Mouse (Mus musculus) hindbrain, embryonic 11.5 days (tissue): ENCODE measurements at regions not wholly inside any gene's neighbourhood (a gene's known extent, or its start where the extent isn't known, plus 50 kb on each side); places are given as distances from the start of the nearest gene placed in this dataset.
A peak's percentile ranks its signal among the peaks of the same experiment; 100 is the strongest.

Experiments used
- ATAC-seq: fragments of 200-750 bp; cut with Nextera tagmentation; 2 replicates; pipeline ENCODE4 v1.8.0; 2017; ENCODE audit warnings: mild to moderate bottlenecking, moderate TSS enrichment, moderate library complexity; ENCODE audit not compliant: low FRiP score
- DNase-seq: peaks from one replicate; pipeline ENCODE4 v3.0.0-alpha.2; 2015; ENCODE audit warnings: low spot score
- H3K27ac ChIP-seq: fragments of 300-500 bp; sonication (generic); 2 replicates; pipeline ENCODE4 v1.5.1; 2014; ENCODE audit warnings: mild to moderate bottlenecking, low read depth, low read length
- H3K27me3 ChIP-seq: fragments of 300-500 bp; sonication (generic); 2 replicates; pipeline ENCODE4 v1.6.1; 2014; ENCODE audit warnings: mild to moderate bottlenecking, low read length, moderate library complexity, mixed read lengths; ENCODE audit not compliant: control insufficient read depth, insufficient read depth
- H3K36me3 ChIP-seq: fragments of 300-500 bp; sonication (generic); 2 replicates; pipeline ENCODE4 v1.6.1; 2014; ENCODE audit warnings: mild to moderate bottlenecking, low read length, moderate library complexity, mixed read lengths; ENCODE audit not compliant: control insufficient read depth, insufficient read depth
- H3K4me1 ChIP-seq: fragments of 300-500 bp; sonication (generic); replicated peaks from 2 replicates; pipeline ENCODE4 v1.6.1; 2014; ENCODE audit warnings: low read length, mixed read lengths; ENCODE audit not compliant: control insufficient read depth, insufficient read depth
- H3K4me2 ChIP-seq: fragments of 300-500 bp; sonication (generic); replicated peaks from 2 replicates; pipeline ENCODE4 v1.6.1; 2014; ENCODE audit warnings: mild to moderate bottlenecking, low read depth, low read length
- H3K4me3 ChIP-seq: fragments of 300-500 bp; sonication (generic); 2 replicates; pipeline ENCODE4 v1.5.1; 2014; ENCODE audit warnings: low read depth, low read length
- H3K9ac ChIP-seq: fragments of 300-500 bp; sonication (generic); 2 replicates; pipeline ENCODE4 v1.6.1; 2014; ENCODE audit warnings: low read depth, low read length
- H3K9me3 ChIP-seq: fragments of 300-500 bp; sonication (generic); 2 replicates; pipeline ENCODE4 v1.6.1; 2016; ENCODE audit warnings: low read length; ENCODE audit not compliant: control insufficient read depth
- WGBS: fragments of 180-500 bp; shearing (Covaris S2); extraction: QIAGEN DNeasy Blood & Tissue Kit; methylation state at CpG from one replicate; pipeline ENCODE4 v1.1.7; 2014; 5-methylcytosine and 5-hydroxymethylcytosine counted together

DNA sequence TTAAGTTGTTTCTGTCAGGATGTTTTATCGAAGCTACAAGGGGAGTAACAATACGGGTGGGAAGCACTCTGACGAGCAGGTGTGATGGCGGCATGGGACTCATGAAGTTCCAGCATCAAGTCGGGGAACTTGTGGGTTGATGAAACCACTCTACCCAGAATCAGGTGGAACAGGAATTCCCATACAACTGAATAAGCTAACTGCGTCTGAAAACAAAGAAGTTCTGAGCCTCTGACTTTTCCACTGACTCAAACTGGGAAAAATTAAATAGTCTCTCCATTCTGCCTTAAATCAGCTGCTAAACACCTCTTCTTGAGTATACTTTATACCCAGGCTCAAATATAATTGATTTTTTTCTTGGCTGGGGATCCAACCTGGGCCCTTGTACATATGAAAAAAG, 105.6 kb upstream of the Egln3 start:
- ATAC-seq (no peak), DNase-seq (no peak)
- no peak overlapping the region for H3K4me2 ChIP-seq
- H3K27me3 ChIP-seq = peaks cover 4% of the 10 kb centered on the region; the same call in 1 of the 2 replicates
- 91% methylated on average over 6 of the region's 6 CpGs for WGBS
- peaks cover 7% of the 10 kb centered on the region; the same call in 1 of the 2 replicates for H3K4me1 ChIP-seq
- no peak overlapping the region for H3K4me3 ChIP-seq
- no peaks in the 10 kb centered on the region for H3K9me3 ChIP-seq
- no peak overlapping the region for H3K27ac ChIP-seq
- H3K9ac ChIP-seq = no peak overlapping the region
- no peaks in the 10 kb centered on the region for H3K36me3 ChIP-seq

DNA sequence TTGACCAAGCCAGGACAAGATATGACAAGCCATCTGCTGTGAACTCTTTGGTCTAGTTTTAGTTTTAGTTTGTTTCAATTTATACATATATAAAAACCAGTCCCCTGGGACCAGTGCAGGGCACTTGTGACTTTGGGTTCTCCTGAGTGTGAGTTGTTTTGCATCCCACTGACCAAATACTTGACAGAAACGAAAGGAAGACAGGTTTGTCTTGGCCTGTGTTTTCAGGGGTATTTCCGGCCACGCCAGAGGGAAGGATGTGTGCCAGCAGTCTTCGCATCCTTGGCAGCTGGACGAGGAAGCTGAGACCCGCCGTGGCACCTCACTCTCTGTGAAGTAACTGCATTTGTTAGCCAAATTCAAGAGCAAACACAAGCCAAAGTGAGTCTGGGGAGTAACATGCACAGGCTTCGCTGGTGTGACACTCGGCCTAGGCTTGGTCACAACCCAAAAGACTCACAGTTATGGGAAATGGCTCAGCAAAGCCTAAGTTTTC, 101.5 kb upstream of the Egln3 start:
- Histone ChIP-seq H3K4me1 (no peaks in the 10 kb centered on the region), H3K27ac (no peak overlapping the region), H3K9me3 (no peaks in the 10 kb centered on the region), H3K4me2 (no peak overlapping the region), H3K36me3 (no peaks in the 10 kb centered on the region), H3K27me3 (no peaks in the 10 kb centered on the region), H3K9ac (no peak overlapping the region), H3K4me3 (no peak overlapping the region)
- no peak for DNase-seq
- WGBS = 87% methylated on average over 9 of the region's 9 CpGs
- ATAC-seq = no peak

DNA sequence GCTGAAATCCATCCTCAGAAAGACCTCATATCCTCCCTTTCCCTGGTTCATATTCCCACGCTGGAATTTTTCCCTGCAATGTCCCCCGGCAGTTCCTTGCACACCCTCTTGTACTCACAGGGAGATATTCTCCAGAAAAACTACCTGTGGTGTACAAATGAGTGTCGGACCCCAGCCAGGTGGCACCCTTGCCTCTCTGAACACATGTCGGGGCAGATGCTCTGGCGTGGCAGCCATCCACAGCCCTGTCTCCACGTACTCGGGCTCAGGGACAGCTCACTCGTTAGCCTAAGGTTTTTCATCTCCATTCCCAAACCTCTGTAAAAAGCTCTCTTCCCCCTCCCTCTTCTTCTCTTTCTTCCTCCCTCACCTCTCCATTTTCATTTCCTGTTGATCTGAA, 100.1 kb upstream of the Egln3 start:
- Histone ChIP-seq H3K4me3 (no peak overlapping the region), H3K9me3 (no peaks in the 10 kb centered on the region), H3K9ac (no peak overlapping the region), H3K36me3 (no peaks in the 10 kb centered on the region), H3K27me3 (no peaks in the 10 kb centered on the region), H3K4me1 (no peaks in the 10 kb centered on the region), H3K4me2 (no peak overlapping the region), H3K27ac (no peak overlapping the region)
- ATAC-seq (no peak), DNase-seq (no peak)
- WGBS = 82% methylated on average over 8 of the region's 8 CpGs

DNA sequence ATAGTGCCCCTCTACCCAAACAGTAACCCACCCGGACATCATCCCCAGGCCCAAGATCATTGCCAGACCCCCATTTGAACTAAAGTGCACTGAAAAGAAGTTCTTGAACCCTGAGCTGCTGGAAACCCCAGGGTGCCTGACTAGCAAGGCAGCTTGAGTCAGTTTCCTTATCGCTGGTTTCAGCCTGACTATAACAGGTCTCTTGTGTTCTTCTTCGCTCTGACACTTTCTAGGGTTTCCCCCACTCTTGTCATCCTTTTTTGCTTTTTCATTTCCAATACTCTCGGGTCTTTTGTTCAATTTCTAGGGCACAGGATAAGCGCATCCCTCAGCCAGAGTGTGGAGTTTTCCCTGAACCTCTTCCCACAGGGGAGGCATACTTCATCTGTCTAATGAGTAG, 95.8 kb upstream of the Egln3 start:
- no peaks in the 10 kb centered on the region for H3K27me3 ChIP-seq
- ATAC-seq = no peak
- no peaks in the 10 kb centered on the region for H3K36me3 ChIP-seq
- no peaks in the 10 kb centered on the region for H3K4me1 ChIP-seq
- 68% methylated on average over 5 of the region's 5 CpGs for WGBS
- H3K4me3 ChIP-seq = no peak overlapping the region
- H3K9ac ChIP-seq = no peak overlapping the region
- H3K9me3 ChIP-seq = no peaks in the 10 kb centered on the region
- H3K27ac ChIP-seq = no peak overlapping the region
- no peak for DNase-seq
- H3K4me2 ChIP-seq = no peak overlapping the region

DNA sequence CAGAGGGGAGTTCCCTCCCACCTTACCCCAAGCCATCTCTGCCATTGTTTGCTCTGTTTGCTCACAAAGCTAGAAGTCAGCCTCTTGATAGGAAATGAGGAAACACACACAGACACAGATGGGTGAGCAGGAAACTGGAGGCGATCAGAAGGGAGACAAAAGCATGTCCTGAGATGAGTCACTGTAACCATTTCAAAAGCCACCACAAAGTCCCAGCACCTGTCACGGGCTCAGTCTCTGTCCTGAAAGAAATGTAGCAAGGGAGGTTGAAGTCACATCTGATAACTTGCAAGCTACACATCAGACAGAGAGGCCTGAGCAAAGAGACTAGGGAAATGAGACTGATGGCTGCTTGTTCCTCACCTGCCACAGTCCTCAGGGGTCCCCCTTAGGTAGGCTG, 89.6 kb upstream of the Egln3 start:
- no peak overlapping the region for H3K9ac ChIP-seq
- H3K4me2 ChIP-seq = no peak overlapping the region
- no peak for DNase-seq
- WGBS = 70% methylated on average over 2 of the region's 2 CpGs
- ATAC-seq = no peak
- H3K27ac ChIP-seq = no peak overlapping the region
- no peaks in the 10 kb centered on the region for H3K27me3 ChIP-seq
- H3K36me3 ChIP-seq = no peaks in the 10 kb centered on the region
- no peak overlapping the region for H3K4me3 ChIP-seq
- H3K9me3 ChIP-seq = no peaks in the 10 kb centered on the region
- no peaks in the 10 kb centered on the region; the same call in none of the 2 replicates for H3K4me1 ChIP-seq

DNA sequence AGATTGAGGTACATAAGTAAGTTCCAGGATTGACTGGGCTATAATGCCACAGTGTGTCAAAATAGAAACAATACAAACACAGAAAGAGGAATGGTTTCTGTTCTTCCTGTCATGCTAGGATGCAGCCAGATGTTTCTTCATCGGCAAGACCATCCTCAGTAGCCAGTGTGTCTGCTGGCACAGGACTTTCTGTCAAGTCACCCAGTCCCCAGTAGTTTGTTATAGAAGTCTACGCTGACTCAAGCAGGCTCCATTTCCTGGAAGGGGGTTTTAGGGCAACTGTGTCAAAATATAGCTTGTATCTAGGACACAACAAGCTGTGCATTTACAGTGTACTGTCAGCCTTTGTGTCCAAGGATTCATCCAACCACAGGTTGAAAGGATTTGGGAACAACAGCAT, 86.7 kb upstream of the Egln3 start:
- Histone ChIP-seq H3K36me3 (no peaks in the 10 kb centered on the region), H3K9me3 (no peaks in the 10 kb centered on the region), H3K9ac (no peak overlapping the region), H3K4me2 (no peak overlapping the region), H3K27ac (no peak overlapping the region), H3K27me3 (no peaks in the 10 kb centered on the region), H3K4me3 (no peak overlapping the region), H3K4me1 (peaks cover 6% of the 10 kb centered on the region)
- no peak for ATAC-seq
- 83% methylated on average over 2 of the region's 2 CpGs for WGBS
- no peak for DNase-seq

DNA sequence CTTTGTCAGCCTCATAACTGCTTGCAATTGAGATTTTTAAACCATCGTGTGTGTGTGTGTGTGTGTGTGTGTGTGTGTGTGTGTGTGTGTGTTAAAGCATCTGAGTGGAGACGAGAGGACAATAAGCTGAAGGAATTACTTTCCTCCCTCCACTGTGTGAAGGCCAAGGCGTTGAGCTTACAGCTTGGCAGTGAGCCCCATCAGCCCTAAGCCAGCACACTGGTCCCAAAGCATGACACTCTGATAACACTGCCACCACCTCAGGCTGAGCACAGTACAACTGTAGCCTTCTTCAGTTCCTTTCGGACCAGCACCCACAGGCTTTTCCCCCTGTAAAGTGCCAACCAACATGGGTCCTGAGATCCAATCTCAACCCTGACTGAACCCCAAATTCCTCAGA, 85.1 kb upstream of the Egln3 start:
- H3K27ac ChIP-seq = peak overlapping the region; percentile 6; the same call in 1 of the 2 replicates
- H3K4me1 ChIP-seq = peaks cover 6% of the 10 kb centered on the region
- no peak overlapping the region for H3K9ac ChIP-seq
- 76% methylated on average over 4 of the region's 4 CpGs for whole genome bisulfite sequencing
- H3K4me3 ChIP-seq = no peak overlapping the region
- no peaks in the 10 kb centered on the region for H3K9me3 ChIP-seq
- no peak for DNase-seq
- H3K27me3 ChIP-seq = no peaks in the 10 kb centered on the region
- no peak overlapping the region for H3K4me2 ChIP-seq
- H3K36me3 ChIP-seq = no peaks in the 10 kb centered on the region
- ATAC-seq = no peak

DNA sequence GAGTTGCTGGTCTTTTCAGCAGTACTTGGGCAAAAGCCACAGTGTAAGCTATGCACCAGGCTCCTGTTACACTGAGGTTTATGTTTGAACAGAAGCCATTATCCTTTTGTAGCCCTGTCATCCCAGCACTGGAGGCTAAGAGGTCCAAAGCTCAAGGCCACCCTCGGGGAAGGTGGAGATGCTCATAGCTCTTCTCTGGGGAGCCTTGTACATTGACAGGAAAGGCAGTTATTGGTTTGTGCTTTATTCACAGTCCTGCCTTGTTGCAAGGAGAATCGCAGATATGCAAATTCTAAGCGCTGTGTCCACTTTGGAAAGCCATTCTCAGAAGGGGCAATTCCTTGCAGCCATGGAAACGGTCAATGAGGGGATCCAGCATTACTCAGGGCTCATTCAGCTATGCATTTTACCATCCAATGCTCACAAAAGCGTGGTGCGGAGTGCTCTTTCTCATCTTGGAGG, 84.4 kb upstream of the Egln3 start:
- no peak overlapping the region for H3K4me3 ChIP-seq
- no peaks in the 10 kb centered on the region for H3K36me3 ChIP-seq
- H3K9ac ChIP-seq = no peak overlapping the region
- H3K4me2 ChIP-seq = peak overlapping the region; percentile 14; the same call in 1 of the 2 replicates
- H3K9me3 ChIP-seq = no peaks in the 10 kb centered on the region
- peak overlapping the region; percentile 48 for H3K27ac ChIP-seq
- H3K4me1 ChIP-seq = peaks cover 6% of the 10 kb centered on the region
- DNase-seq = peak; percentile 54
- 30% methylated on average over 6 of the region's 6 CpGs for WGBS
- no peaks in the 10 kb centered on the region for H3K27me3 ChIP-seq
- peak; percentile 68 for ATAC-seq

DNA sequence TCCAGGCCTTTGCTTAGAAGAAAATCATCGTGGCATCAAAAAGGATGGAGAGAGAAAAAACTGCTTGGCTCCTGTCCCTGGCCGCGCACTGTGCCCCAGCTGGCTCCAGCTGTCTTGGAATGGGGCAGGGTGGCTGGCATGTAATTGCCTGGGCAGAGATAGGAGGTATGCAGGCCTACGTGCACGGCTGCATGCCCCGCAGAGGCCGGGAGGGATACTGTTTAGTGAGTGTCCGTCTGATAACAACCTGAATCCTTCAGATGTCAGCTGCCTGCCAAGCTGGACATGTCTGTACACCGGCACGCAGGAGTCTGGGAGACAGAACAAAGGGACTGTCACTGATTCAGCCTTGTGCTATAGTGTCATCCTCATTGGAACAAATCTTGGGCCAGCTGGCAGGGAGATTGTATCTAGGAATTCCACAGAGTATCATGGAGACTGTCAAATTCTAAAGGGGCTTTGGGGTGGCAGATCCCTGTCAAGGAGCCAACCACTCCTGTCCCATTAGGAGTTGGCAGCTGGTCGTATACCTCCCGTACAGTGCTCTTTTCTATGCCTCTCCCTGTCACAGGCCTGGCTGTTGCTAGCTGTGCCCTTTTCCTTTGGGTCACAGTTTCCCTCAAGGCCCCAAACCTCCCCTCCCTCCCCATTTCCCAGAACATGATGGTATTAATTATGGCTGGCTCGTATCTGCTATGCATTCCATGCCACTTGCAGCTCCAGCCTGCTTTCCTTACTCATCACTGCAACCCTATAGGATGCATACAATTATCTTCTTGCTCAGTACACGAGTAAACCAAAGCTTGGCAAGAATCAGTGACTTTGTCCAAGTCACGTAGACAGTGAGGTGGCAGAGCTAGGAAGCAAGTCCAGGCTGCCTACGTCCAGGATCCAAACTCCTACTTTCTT, 83.5 kb upstream of the Egln3 start:
- WGBS = 56% methylated on average over 16 of the region's 16 CpGs

More for the DNA sequence above, 83.5 kb upstream of the Egln3 start:
- Histone ChIP-seq H3K27ac (peak overlapping the region; percentile 48), H3K4me1 (peaks cover 6% of the 10 kb centered on the region), H3K9ac (no peak overlapping the region), H3K27me3 (no peaks in the 10 kb centered on the region), H3K4me2 (no peak overlapping the region), H3K4me3 (no peak overlapping the region), H3K9me3 (no peaks in the 10 kb centered on the region), H3K36me3 (no peaks in the 10 kb centered on the region)
- peak; percentile 59 for ATAC-seq
- DNase-seq = peak; percentile 32
